Mouse (Mus musculus): Measurements from ENCODE around the gene 1700025G04Rik.

1700025G04Rik gene

GRCm38 (mm10) chr1:151994271-151994670, 95.7 kb downstream of the 1700025G04Rik start:
- DNase-seq (ENCODE audit: low spot score), result no peak

- no peak for DNase-seq (ENCODE audit: low spot score)
These were observed 98.4 kb downstream of the 1700025G04Rik start for GRCm38 (mm10) chr1:151991505-151991904.

- no peak for DNase-seq (ENCODE audit: low spot score)
These were observed 99.3 kb downstream of the 1700025G04Rik start for GRCm38 (mm10) chr1:151990615-151991014.

- DNase-seq (ENCODE audit: low spot score), result no peak
These were observed 101.2 kb downstream of the 1700025G04Rik start for GRCm38 (mm10) chr1:151988713-151989112.

- no peak for DNase-seq (ENCODE audit: low spot score)
These were observed 101.9 kb downstream of the 1700025G04Rik start for GRCm38 (mm10) chr1:151988066-151988465.

- DNase-seq (ENCODE audit: low spot score), result no peak
These were observed 103.7 kb downstream of the 1700025G04Rik start for GRCm38 (mm10) chr1:151986024-151986778.

GRCm38 (mm10) chr1:151985056-151985455, 104.9 kb downstream of the 1700025G04Rik start:
- DNase-seq (ENCODE audit: low spot score), result no peak

GRCm38 (mm10) chr1:151983991-151984390, 105.9 kb downstream of the 1700025G04Rik start:
- DNase-seq (ENCODE audit: low spot score), result no peak

GRCm38 (mm10) chr1:151980498-151980897, 109.4 kb downstream of the 1700025G04Rik start:
- DNase-seq (ENCODE audit: low spot score), result no peak

GRCm38 (mm10) chr1:151979803-151980456, 110.0 kb downstream of the 1700025G04Rik start:
- DNase-seq (ENCODE audit: low spot score), result no peak

GRCm38 (mm10) chr1:151978751-151979150, 111.2 kb downstream of the 1700025G04Rik start:
- no peak for DNase-seq (ENCODE audit: low spot score)

- no peak for DNase-seq (ENCODE audit: low spot score)
These were observed 112.3 kb downstream of the 1700025G04Rik start for GRCm38 (mm10) chr1:151977596-151977995.

- no peak for DNase-seq (ENCODE audit: low spot score)
These were observed 113.1 kb downstream of the 1700025G04Rik start for GRCm38 (mm10) chr1:151976850-151977249.

GRCm38 (mm10) chr1:151975418-151976379, 114.2 kb downstream of the 1700025G04Rik start:
- DNase-seq (ENCODE audit: low spot score), result no peak

GRCm38 (mm10) chr1:151974887-151975286, 115.0 kb downstream of the 1700025G04Rik start:
- no peak for DNase-seq (ENCODE audit: low spot score)

GRCm38 (mm10) chr1:151974424-151974823, 115.5 kb downstream of the 1700025G04Rik start:
- DNase-seq (ENCODE audit: low spot score), result no peak

GRCm38 (mm10) chr1:151973110-151973700, 116.7 kb downstream of the 1700025G04Rik start:
- DNase-seq (ENCODE audit: low spot score), result no peak

GRCm38 (mm10) chr1:151971581-151971980, 118.3 kb downstream of the 1700025G04Rik start:
- no peak for DNase-seq (ENCODE audit: low spot score)

GRCm38 (mm10) chr1:151968126-151968525, 121.8 kb downstream of the 1700025G04Rik start:
- DNase-seq (ENCODE audit: low spot score), result no peak

GRCm38 (mm10) chr1:151964811-151965210, 125.1 kb downstream of the 1700025G04Rik start:
- DNase-seq (ENCODE audit: low spot score), result no peak

GRCm38 (mm10) chr1:151963248-151963647, 126.7 kb downstream of the 1700025G04Rik start:
- no peak for DNase-seq (ENCODE audit: low spot score)

GRCm38 (mm10) chr1:151962078-151962477, 127.8 kb downstream of the 1700025G04Rik start:
- DNase-seq (ENCODE audit: low spot score), result no peak
